Mouse (Mus musculus): ENCODE measurements around the gene Gm49373.
"Not testable (repeated sequence)": the region's sequence is repeated elsewhere in the genome, so short reads cannot be mapped to it uniquely, and the experiment has no call there.

Gm49373 gene

GRCm38 (mm10) chr9:21072641-21073040 is 255 bp downstream of the Gm49373 start:
- no peak for DNase-seq (ENCODE audit: low read depth)

GRCm38 (mm10) chr9:21067006-21067684 is 5.8 kb downstream of the Gm49373 start, which contains the start of gene Zglp1:
Zglp1 (minus strand) TSS chr9:21067093.
- no peak for DNase-seq (ENCODE audit: low read depth)

GRCm38 (mm10) chr9:21062928-21063327 is 10.0 kb downstream of the Gm49373 start:
- DNase-seq (ENCODE audit: low read depth): no peak

- DNase-seq (ENCODE audit: low read depth): peak; percentile 34
Measured at GRCm38 (mm10) chr9:21051578-21051977, 21.3 kb downstream of the Gm49373 start.

GRCm38 (mm10) chr9:21045235-21045634 is 27.7 kb downstream of the Gm49373 start:
- DNase-seq (ENCODE audit: low read depth): no peak

- not testable (repeated sequence) for DNase-seq (ENCODE audit: low read depth)
Measured at GRCm38 (mm10) chr9:21044785-21045184, 28.1 kb downstream of the Gm49373 start.

GRCm38 (mm10) chr9:21043563-21043962 is 29.3 kb downstream of the Gm49373 start:
- no peak for DNase-seq (ENCODE audit: low read depth)

GRCm38 (mm10) chr9:21041308-21041707 is 31.6 kb downstream of the Gm49373 start:
- DNase-seq (ENCODE audit: low read depth): no peak

- no peak for DNase-seq (ENCODE audit: low read depth)
Measured at GRCm38 (mm10) chr9:21039779-21040178, 33.1 kb downstream of the Gm49373 start.

- DNase-seq (ENCODE audit: low read depth): no peak
Measured at GRCm38 (mm10) chr9:21037481-21037891, 35.4 kb downstream of the Gm49373 start.

- DNase-seq (ENCODE audit: low read depth): no peak
Measured at GRCm38 (mm10) chr9:21036666-21037065, 36.2 kb downstream of the Gm49373 start.

- DNase-seq (ENCODE audit: low read depth): no peak
Measured at GRCm38 (mm10) chr9:21036161-21036560, 36.7 kb downstream of the Gm49373 start.

- no peak for DNase-seq (ENCODE audit: low read depth)
Measured at GRCm38 (mm10) chr9:21035586-21035985, 37.3 kb downstream of the Gm49373 start.

GRCm38 (mm10) chr9:21034481-21035085 is 38.3 kb downstream of the Gm49373 start:
- no peak for DNase-seq (ENCODE audit: low read depth)

- peak; percentile 92 for DNase-seq (ENCODE audit: low read depth)
Measured at GRCm38 (mm10) chr9:21033136-21033535, 39.8 kb downstream of the Gm49373 start.

GRCm38 (mm10) chr9:21032491-21032890 is 40.4 kb downstream of the Gm49373 start:
- no peak for DNase-seq (ENCODE audit: low read depth)

- DNase-seq (ENCODE audit: low read depth): no peak
Measured at GRCm38 (mm10) chr9:21031896-21032351, 41.0 kb downstream of the Gm49373 start, which contains the start of gene Icam5. Icam5 (plus strand) TSS chr9:21032073.

- no peak for DNase-seq (ENCODE audit: low read depth)
Measured at GRCm38 (mm10) chr9:21031251-21031895, 41.5 kb downstream of the Gm49373 start.

- DNase-seq (ENCODE audit: low read depth): peak; percentile 98
Measured at GRCm38 (mm10) chr9:21030781-21031250, 42.1 kb downstream of the Gm49373 start.

- DNase-seq (ENCODE audit: low read depth): no peak
Measured at GRCm38 (mm10) chr9:21030055-21030600, 42.8 kb downstream of the Gm49373 start.

GRCm38 (mm10) chr9:21029291-21030054 is 43.4 kb downstream of the Gm49373 start, which contains the start of gene Icam4:
Icam4 (plus strand) TSS chr9:21029373.
- DNase-seq (ENCODE audit: low read depth): peak; percentile 90
